Mouse (Mus musculus): ENCODE measurements around the gene Ptpdc1.

Ptpdc1 gene

DNA sequence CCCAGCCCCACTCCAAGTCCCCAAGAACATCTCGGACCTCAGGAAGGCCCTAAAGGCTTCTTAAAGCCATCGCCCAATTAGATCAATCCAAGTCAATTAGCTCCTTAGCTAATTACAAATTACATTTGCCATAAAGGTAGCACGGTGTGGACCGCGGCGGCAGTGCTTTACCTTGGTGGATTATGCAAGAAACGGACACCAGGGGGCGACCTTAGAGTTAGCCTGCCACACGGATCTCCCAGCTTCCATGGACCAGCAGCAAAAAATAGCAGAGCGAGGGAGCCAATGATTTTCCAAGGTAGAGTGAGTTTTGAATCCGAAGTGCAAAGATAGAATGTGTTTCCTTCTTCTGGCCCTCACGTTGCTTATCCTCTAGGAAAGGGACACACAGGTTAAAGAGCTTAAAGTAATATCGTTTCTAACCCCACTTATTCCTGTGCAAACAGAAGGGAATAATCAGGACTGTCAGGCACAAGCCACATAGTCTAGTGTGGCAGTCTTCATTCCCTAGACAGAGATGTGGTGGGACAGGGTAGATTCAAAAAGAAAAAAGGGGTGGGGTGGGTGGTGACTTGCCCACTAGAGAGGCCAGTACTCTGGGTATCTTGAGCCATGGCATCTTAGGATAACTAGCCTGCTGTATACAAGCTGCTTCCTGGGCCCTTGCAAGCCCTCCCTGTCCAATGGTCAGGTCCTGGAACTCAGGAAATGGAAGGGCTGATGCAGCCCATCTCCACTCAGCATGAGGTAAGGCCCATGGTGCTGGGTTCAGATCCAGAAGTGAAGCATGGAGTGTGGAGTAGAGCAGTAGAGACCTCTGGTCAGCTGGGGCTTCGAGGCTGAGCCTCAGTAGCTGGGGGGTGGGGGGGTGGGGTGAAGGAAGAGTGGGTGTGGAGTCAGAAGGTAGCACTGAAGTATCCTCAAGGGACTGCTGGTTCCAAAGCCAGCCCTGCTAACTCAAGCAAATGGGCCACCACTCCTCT is 28.6 kb upstream of the Ptpdc1 start:
- peak; percentile 68 for DNase-seq

DNA sequence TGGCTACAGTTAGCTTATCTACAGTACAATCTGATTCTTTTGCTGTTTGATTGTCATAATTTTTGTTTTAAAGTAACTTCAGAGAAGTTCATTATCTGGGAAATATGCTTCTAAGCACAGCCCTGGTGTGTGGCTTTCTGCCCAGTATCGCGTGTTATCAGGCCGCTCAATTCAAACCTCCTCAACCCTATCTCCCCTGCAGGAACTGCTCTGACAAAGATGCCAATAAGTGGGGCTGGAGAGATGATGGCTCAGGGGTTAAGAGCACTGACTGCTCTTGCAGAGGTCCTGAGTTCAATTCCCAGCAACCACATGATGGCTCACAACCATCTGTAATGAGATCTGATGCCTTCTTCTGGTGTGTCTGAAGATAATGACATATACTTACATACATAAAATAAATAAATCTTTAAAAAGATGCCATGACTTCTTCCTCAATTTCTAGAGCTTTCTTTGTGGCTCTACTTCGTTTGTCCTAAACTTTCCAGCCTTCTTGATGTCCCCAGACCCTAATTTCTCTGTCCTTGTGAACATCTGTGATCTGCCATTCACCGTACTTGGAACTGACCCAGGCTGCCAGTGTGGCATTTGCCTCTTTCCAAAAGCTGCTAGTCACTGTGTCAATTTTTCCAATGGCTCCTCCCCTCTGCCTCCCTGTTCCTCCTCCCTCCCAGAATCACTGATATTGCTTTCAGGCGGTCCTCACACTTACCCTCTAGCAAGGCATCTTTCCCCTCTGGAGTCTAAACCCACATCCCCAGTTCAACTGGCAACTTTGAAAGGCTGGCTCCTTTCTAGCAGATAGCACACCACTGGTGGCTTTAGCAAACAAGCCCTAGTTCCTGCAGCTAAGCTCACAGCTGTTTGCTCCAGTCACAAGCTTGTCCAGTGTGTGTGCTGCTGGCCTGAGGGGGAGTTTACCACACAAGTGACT is 25.9 kb upstream of the Ptpdc1 start:
- DNase-seq = no peak

DNA sequence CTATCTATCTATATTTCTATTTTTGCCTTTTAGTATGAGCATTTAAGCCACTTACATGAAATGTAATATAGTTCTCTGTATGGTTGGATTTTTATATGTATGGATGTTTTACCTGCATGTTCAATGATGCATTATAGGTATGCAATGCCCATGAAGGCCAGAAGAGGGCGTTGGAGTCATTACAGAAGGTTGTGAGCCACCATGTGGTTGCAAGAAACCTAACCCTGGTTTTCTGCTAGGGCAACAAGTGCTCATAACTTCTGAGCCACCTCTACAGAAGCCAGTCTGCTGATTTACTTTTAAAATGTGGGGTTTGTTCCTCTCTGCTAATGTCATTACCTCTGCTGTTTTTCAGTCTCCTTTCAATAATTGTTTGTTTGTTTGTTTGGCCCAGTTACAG is 25.2 kb upstream of the Ptpdc1 start:
- no peak for DNase-seq

GRCm38 (mm10) chr13:48646696-48647095 is 21.2 kb upstream of the Ptpdc1 start:
- DNase-seq = no peak

- DNase-seq = no peak
These were observed 18.5 kb upstream of the Ptpdc1 start for GRCm38 (mm10) chr13:48643991-48644390.

DNA sequence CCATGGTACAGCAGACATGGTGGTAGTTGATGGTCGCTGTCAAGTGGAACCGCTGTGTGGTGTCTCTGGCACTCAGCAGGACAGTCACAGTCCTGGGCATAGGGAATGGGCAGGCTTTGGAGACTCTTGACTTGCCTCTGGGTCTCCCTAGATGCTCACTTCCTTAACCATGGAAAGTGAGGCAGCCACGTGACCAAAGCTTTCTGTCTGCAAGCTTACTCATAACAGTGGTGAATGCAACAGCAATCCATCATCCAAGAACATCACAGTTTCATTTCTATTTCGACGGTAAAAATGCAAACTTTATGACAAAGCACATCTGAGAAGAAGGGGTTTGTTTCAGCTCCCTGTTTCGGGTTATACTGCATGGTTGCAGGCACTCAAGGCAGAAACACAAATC is 17.6 kb upstream of the Ptpdc1 start:
- no peak for DNase-seq

DNA sequence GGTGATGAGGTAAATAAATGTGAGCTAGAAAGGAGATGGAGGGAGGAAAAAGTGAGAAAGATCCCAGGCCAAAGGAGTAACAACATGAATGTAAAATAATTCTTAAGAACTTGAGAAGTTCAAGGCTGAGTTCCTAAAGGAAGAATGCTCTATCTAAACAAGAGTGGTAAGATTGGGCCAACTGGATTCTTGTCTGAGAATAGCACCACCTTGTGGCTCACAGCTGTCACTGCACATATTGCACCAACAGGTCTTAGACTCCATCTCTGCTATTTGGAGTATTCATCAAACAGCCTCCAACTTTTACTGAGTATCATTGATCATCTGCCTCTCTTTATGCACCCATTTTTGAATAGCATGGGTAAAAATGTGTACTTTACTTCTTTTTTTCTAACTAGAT is 14.1 kb upstream of the Ptpdc1 start:
- peak; percentile 59 for DNase-seq

DNA sequence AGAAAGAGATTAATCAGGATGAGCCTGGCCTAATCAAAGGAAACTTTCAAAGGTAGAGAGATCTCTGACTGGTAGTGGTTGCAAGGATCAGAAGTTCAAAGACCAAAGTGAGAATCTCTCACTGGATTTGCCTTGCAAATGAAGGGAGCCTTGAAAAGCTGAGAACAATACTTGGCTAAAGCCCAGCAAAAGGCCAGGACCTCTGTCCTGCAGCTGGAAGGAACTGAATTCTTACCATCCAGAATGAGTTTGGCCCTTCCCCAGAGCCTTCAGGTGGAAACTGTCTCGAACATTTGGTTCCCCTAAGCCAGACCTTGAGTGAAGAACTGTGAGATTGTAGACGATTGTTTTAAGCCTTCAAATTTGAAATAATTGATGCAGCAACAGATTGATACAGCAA is 12.2 kb upstream of the Ptpdc1 start:
- DNase-seq = no peak

GRCm38 (mm10) chr13:48631691-48632090 is 6.2 kb upstream of the Ptpdc1 start:
- DNase-seq = no peak

DNA sequence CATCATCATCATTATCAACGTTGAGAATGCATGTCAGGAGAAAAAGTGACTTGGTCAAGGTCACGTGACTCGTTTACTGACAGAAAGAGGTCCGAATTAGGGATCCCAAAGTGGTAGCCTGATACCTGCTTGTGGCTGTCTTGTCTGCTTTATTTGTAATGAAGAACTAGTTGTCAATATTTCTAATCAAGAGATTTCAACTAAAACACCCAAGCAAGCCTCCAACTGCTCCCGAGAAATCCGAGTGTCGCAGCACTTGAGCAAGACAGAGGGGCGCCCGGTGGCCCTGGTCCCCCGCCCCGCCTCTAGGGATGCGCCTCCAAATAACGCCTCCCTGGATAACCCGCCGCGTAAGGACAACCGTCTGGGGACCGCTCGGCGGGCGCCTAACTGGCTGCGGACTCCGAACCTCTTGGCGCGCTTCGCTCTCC is 481 bp downstream of the Ptpdc1 start:
- DNase-seq = no peak

GRCm38 (mm10) chr13:48618890-48619289 is 6.6 kb downstream of the Ptpdc1 start:
- no peak for DNase-seq

- no peak for DNase-seq
These were observed 7.7 kb downstream of the Ptpdc1 start for GRCm38 (mm10) chr13:48617774-48618173.

- no peak for DNase-seq
These were observed 10.9 kb downstream of the Ptpdc1 start for GRCm38 (mm10) chr13:48614525-48614924.

DNA sequence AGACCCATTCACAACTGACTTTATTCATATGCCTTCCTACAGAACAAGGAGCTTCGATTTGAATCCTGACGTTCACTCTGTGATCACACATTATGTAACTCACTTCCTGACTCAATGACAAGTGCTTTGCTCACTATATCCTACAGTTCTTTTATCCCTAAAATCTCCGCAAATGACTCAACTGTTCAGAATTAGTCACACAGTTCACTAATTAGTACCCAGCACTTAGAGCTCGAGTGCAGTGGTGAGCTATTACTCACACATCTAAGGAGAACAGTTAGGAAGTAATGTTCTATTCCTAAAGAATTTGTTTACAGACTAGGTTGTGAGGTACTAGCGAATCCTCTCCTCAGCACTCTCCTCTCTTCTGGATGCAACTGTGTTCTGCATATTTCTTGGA is 16.4 kb downstream of the Ptpdc1 start:
- peak; percentile 43 for DNase-seq

DNA sequence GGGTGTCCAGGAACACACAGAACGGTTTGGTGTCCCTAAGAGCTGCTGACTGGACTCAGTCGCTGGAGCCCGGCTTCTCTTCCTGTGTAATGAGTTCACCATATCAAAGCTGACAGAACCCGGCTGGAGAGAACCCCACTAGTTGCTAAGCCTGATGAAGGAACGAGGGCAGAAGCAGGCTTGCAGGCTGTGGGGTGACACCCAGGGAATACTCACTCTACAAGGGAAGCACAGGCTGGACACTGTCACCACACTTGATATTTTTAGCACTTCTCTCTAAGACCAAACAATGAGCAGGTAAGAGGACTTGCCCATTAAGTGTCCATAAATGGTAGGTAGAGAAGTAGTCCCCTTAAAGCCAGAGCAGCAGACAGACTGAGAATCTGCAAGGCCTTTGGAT is 20.9 kb downstream of the Ptpdc1 start:
- DNase-seq = no peak

DNA sequence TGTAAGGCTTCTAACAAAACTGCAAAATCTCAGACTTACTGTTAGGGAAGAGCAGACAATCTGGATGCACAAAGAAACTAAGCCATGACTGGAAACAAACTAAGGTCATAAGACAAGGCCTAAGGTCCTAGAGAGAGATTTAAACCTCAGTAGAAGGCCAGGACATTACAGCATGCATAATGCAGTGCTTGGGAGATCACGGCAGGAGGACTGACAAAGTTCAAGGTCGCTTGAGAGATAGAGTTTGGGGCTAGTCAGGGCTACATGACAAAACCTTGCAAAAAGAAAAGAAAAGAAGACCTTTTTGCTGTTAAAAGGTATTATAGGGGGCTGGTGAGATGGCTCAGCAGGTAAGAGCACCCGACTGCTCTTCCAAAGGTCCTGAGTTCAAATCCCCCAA is 22.2 kb downstream of the Ptpdc1 start:
- no peak for DNase-seq

DNA sequence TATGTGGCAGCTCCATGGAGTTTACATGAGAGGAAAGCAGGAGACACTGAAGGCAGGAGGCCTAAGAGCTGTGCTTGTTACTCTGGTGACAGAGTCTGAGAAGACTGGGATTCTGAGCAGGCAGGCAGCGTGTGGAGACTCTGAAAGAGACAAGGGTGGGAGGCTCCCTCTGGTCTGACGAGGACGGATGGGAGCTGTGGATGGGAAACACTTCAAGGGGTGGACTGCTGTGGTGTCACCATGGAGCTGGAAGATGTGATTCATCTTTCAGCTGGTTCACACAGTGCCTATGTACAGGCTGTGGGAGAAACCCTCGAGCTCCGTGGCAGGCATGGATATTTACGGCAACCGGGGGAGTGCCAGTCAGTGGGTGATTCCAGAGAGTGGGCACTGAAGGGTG is 30.9 kb downstream of the Ptpdc1 start:
- peak; percentile 75 for DNase-seq

GRCm38 (mm10) chr13:48594031-48594430 is 31.4 kb downstream of the Ptpdc1 start:
- peak; percentile 62 for DNase-seq

DNA sequence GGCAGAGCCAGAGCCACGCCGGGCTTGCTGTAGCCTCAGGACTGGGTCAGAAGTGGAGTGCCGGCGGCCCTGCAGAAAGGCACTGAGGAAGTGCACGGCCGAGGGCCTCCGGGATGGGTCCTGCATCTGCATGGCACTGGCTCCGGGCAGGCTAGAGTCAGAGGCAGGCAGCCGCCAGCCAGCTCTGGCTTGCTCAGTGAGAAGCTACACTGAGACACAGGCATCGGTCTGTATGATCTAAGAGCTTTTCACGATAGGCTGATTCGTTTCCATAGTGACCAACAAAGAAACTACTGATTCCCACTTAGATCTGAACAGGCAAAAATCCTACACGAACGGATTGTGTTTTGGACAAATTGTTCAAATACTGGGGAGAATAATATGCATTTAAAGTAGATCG is 32.3 kb downstream of the Ptpdc1 start:
- peak; percentile 41 for DNase-seq

DNA sequence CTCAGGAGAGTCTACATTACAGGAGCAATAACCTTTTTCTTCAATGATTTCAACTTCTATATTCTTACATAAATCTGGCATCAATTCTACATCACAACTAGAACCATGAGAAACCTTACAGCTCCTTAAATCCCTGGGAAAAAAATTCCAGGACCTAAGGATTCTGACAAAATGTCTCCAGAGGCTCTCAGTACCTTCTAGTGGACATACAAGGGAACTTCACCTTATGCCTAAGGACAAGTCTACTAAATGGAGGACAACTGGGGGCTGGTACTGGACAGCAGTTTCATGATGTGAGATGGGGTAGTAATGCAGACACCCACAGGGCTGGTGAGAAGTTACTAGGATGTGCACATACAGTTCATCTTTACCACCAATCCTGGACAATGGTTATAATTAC is 34.7 kb downstream of the Ptpdc1 start:
- no peak for DNase-seq

DNA sequence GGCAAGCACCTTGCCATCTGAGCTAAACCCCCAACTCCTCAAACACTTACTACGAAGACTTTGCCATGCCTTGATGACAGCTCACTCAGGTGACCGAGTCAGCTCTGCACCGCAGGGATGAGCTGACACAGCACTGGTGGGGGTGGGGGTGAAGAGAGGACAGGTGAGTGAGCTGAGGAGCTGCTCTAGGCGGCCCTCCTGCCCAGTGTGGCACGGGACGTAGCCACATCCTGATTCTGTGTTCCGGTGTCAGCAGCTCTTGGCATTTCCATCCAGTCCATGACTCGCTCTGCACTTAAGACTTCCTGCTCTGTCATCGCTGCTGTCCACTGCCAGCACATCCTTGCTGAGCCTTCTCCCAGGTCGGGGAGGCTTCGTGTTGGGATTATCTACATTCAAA is 38.1 kb downstream of the Ptpdc1 start:
- DNase-seq = no peak

DNA sequence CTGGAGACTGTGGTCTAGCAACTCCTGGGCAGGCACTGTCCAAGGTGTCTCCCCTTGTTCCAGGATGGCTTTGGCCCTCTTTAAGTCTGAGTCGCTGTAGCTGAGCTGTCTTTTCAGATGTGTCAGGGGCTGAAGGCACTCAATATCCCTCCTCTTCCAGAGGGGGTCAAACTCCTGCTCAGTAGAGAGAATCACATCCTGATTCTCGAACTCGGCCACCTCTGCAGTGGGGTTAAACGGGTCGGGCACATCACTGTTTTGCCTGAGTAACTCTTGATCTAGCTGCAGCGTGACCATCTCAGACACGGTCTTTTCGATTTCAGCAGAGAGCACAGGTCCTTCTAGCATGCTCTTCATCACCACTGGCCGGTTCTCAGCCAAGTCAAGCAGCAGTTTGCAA is 39.0 kb downstream of the Ptpdc1 start:
- DNase-seq = no peak

DNA sequence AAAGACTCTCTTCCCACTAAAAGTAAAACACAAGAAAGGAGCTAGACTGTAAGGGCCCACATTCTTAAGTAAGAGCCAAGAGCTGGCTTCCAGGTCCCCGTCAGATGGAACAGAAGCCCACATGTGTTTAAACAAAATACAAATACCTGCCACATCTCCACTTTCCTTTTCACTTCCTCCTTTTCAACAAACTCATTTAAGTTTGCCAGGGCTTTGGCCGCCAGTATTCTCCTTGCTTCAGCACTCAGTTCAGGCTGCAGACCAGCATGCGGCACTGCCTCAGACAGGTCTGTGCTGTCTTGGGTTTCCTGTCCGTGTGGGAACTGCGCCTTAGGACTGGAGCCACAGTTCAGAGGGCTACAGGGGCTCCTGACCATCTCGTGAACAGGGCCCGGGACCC is 39.7 kb downstream of the Ptpdc1 start:
- DNase-seq = no peak
